Comparison of ENCODE assay signal across 9 mouse cellular contexts in genomic region chr6:124839805-124840204, GRCm38 (mm10). TPM values are rescaled to one million over a fixed set of nuclear protein-coding genes. Genes with fewer than 3 reads are reported as not detected.
A peak's percentile ranks its signal among the peaks of the same experiment; 100 is the strongest.
DNase-seq lines count a peak whose midpoint lies in the region; ATAC-seq lines count a peak whose summit lies in the region.
"Had no signal": no experiment of that assay in that cellular context is flagged by ENCODE, and none has a peak within 500 bp of the region (broad histone marks: within the 10 kb centered on the region; RNA-seq: fewer than 3 reads in every experiment).

No protein-coding gene starts in this region.

- H3K9me3 ChIP-seq in kidney, embryonic 15.5 days (replicated peaks): no peaks in the 10 kb centered on the region
- H3K9me3 ChIP-seq in forebrain, embryonic 15.5 days: no peaks in the 10 kb centered on the region
- H3K9me3 ChIP-seq in hindbrain, embryonic 13.5 days: no peaks in the 10 kb centered on the region
- no peaks in the 10 kb centered on the region for H3K9me3 ChIP-seq in neural tube, embryonic 13.5 days

- H3K27ac ChIP-seq in kidney, embryonic 15.5 days: peak overlapping the region; percentile 62
- no peak overlapping the region for H3K27ac ChIP-seq in forebrain, embryonic 15.5 days (replicated peaks)
- no peak overlapping the region for H3K27ac ChIP-seq in hindbrain, embryonic 13.5 days
- no peak overlapping the region for H3K27ac ChIP-seq in neural tube, embryonic 13.5 days (replicated peaks)

- H3K27me3 ChIP-seq in kidney, embryonic 15.5 days: no peaks in the 10 kb centered on the region
- no peaks in the 10 kb centered on the region for H3K27me3 ChIP-seq in forebrain, embryonic 15.5 days
- no peaks in the 10 kb centered on the region for H3K27me3 ChIP-seq in hindbrain, embryonic 13.5 days
- no peaks in the 10 kb centered on the region for H3K27me3 ChIP-seq in neural tube, embryonic 13.5 days

- H3K4me1 ChIP-seq in kidney, embryonic 15.5 days: peaks cover 42% of the 10 kb centered on the region
- peaks cover 6% of the 10 kb centered on the region; the same call in 1 of the 2 replicates for H3K4me1 ChIP-seq in forebrain, embryonic 15.5 days
- peaks cover 17% of the 10 kb centered on the region for H3K4me1 ChIP-seq in hindbrain, embryonic 13.5 days (replicated peaks)
- H3K4me1 ChIP-seq in neural tube, embryonic 13.5 days (replicated peaks): peaks cover 23% of the 10 kb centered on the region

- no peak for DNase-seq in kidney, adult 18-20 months
- DNase-seq in embryo, embryonic 10 days (ENCODE audit: low spot score): no peak
- DNase-seq in urinary bladder, postnatal 25 days (ENCODE audit: low spot score): no peak
- DNase-seq: cerebellum, adult 2 months had no signal

- 0 out of 2 replicates have a peak overlapping the region, but pooled peaks have one; percentile 25 for H3K9ac ChIP-seq in kidney, embryonic 15.5 days
- 0 out of 2 replicates have a peak overlapping the region, but pooled peaks have one; percentile 10 for H3K9ac ChIP-seq in forebrain, embryonic 15.5 days (replicated peaks)
- H3K9ac ChIP-seq in hindbrain, embryonic 13.5 days: peak overlapping the region; percentile 58
- H3K9ac ChIP-seq in neural tube, embryonic 13.5 days: peak overlapping the region; percentile 49

- peaks cover 14% of the 10 kb centered on the region for H3K36me3 ChIP-seq in kidney, embryonic 15.5 days
- H3K36me3 ChIP-seq in forebrain, embryonic 15.5 days: peaks cover 9% of the 10 kb centered on the region; the same call in 1 of the 2 replicates
- peaks cover 16% of the 10 kb centered on the region for H3K36me3 ChIP-seq in hindbrain, embryonic 13.5 days
- H3K36me3 ChIP-seq in neural tube, embryonic 13.5 days: peaks cover 15% of the 10 kb centered on the region

- H3K4me2 ChIP-seq in kidney, embryonic 15.5 days: peak overlapping the region; percentile 40
- H3K4me2 ChIP-seq in forebrain, embryonic 15.5 days (replicated peaks): no peak overlapping the region
- H3K4me2 ChIP-seq in hindbrain, embryonic 13.5 days: no peak overlapping the region
- no peak overlapping the region for H3K4me2 ChIP-seq in neural tube, embryonic 13.5 days

- peak; percentile 31 for ATAC-seq in kidney, embryonic 15.5 days (replicated peaks; ENCODE audit: low FRiP score)
- ATAC-seq in forebrain, embryonic 15.5 days (replicated peaks): no peak
- ATAC-seq in hindbrain, embryonic 13.5 days (ENCODE audit: low FRiP score): 0 out of 2 replicates have a peak, but pooled peaks have one; percentile 6
- ATAC-seq in neural tube, embryonic 13.5 days (ENCODE audit: low read depth): no peak; the same call in 1 of the 2 replicates
- ATAC-seq in CD4-positive, CD25-positive, alpha-beta regulatory T cell, adult 4 months: no peak

- WGBS in kidney, embryonic 15.5 days: 6% methylated on average over 8 of the region's 8 CpGs
- WGBS in forebrain, embryonic 15.5 days: 19% methylated on average over 8 of the region's 8 CpGs
- 9% methylated on average over 8 of the region's 8 CpGs for WGBS in hindbrain, embryonic 13.5 days
- WGBS in neural tube, embryonic 13.5 days: 14% methylated on average over 8 of the region's 8 CpGs

- H3K4me3 ChIP-seq in kidney, embryonic 15.5 days (replicated peaks): no peak overlapping the region
- H3K4me3 ChIP-seq in forebrain, embryonic 15.5 days: no peak overlapping the region
- no peak overlapping the region for H3K4me3 ChIP-seq in hindbrain, embryonic 13.5 days
- no peak overlapping the region for H3K4me3 ChIP-seq in neural tube, embryonic 13.5 days

RNA-seq across cellular contexts. Expression of gene Gnb3, which starts 0.3 kb away (rescaled TPM):
- 1.1 and 2.9 TPM in 2 replicates for polyA plus RNA-seq in kidney, embryonic 15.5 days (2015; fragmentation: Nextera tagmentation; extraction: Ambion mirVana)
- polyA plus RNA-seq in forebrain, embryonic 15.5 days (2015; fragmentation: Nextera tagmentation; extraction: Ambion mirVana): 0.23 and 1.8 TPM in 2 replicates
- 0.78 and 1.3 TPM in 2 replicates for polyA plus RNA-seq in hindbrain, embryonic 13.5 days (2015; fragmentation: Nextera tagmentation; extraction: Ambion mirVana)
- polyA plus RNA-seq in neural tube, embryonic 13.5 days (2015; fragmentation: Nextera tagmentation; extraction: Ambion mirVana): 0.44 and 0.93 TPM in 2 replicates
- not detected for polyA plus RNA-seq in CD4-positive, CD25-positive, alpha-beta regulatory T cell, adult 4 months (2017; shearing (Covaris generic))

RNA-seq across cellular contexts. Expression of gene Cdca3, which starts 10.5 kb away (rescaled TPM):
- polyA plus RNA-seq in kidney, embryonic 15.5 days (2015; fragmentation: Nextera tagmentation; extraction: Ambion mirVana): 178 and 185 TPM in 2 replicates
- polyA plus RNA-seq in forebrain, embryonic 15.5 days (2015; fragmentation: Nextera tagmentation; extraction: Ambion mirVana): 100 and 106 TPM in 2 replicates
- polyA plus RNA-seq in hindbrain, embryonic 13.5 days (2015; fragmentation: Nextera tagmentation; extraction: Ambion mirVana): 42.6 and 51.2 TPM in 2 replicates
- 26.6 and 33.2 TPM in 2 replicates for polyA plus RNA-seq in neural tube, embryonic 13.5 days (2015; fragmentation: Nextera tagmentation; extraction: Ambion mirVana)
- polyA plus RNA-seq in CD4-positive, CD25-positive, alpha-beta regulatory T cell, adult 4 months (2017; shearing (Covaris generic)): 10 to 100 TPM in 1 of 2 experiments, 1 to 10 TPM in 1; 8.0 to 27.1 TPM

RNA-seq across cellular contexts. Expression of gene Usp5, which starts 10.5 kb away (rescaled TPM):
- polyA plus RNA-seq in kidney, embryonic 15.5 days (2015; fragmentation: Nextera tagmentation; extraction: Ambion mirVana): 149 and 175 TPM in 2 replicates
- polyA plus RNA-seq in forebrain, embryonic 15.5 days (2015; fragmentation: Nextera tagmentation; extraction: Ambion mirVana): 194 and 200 TPM in 2 replicates
- polyA plus RNA-seq in hindbrain, embryonic 13.5 days (2015; fragmentation: Nextera tagmentation; extraction: Ambion mirVana): 189 and 200 TPM in 2 replicates
- 176 and 178 TPM in 2 replicates for polyA plus RNA-seq in neural tube, embryonic 13.5 days (2015; fragmentation: Nextera tagmentation; extraction: Ambion mirVana)
- 100 to 1,000 TPM in 1 of 2 experiments, 10 to 100 TPM in 1; 77.2 to 154 TPM for polyA plus RNA-seq in CD4-positive, CD25-positive, alpha-beta regulatory T cell, adult 4 months (2017; shearing (Covaris generic))

RNA-seq across cellular contexts. Expression of gene P3h3, which starts 17.7 kb away (rescaled TPM):
- polyA plus RNA-seq in kidney, embryonic 15.5 days (2015; fragmentation: Nextera tagmentation; extraction: Ambion mirVana): 23.7 and 28.6 TPM in 2 replicates
- 15.3 and 15.7 TPM in 2 replicates for polyA plus RNA-seq in forebrain, embryonic 15.5 days (2015; fragmentation: Nextera tagmentation; extraction: Ambion mirVana)
- 16.4 and 19.1 TPM in 2 replicates for polyA plus RNA-seq in hindbrain, embryonic 13.5 days (2015; fragmentation: Nextera tagmentation; extraction: Ambion mirVana)
- 20.5 and 20.6 TPM in 2 replicates for polyA plus RNA-seq in neural tube, embryonic 13.5 days (2015; fragmentation: Nextera tagmentation; extraction: Ambion mirVana)
- under 1 TPM in 1 of 2 experiments, not detected in 1; 0.11 TPM for polyA plus RNA-seq in CD4-positive, CD25-positive, alpha-beta regulatory T cell, adult 4 months (2017; shearing (Covaris generic))

RNA-seq across cellular contexts. Expression of gene Gpr162, which starts 24.0 kb away (rescaled TPM):
- 1.2 and 1.6 TPM in 2 replicates for polyA plus RNA-seq in kidney, embryonic 15.5 days (2015; fragmentation: Nextera tagmentation; extraction: Ambion mirVana)
- polyA plus RNA-seq in forebrain, embryonic 15.5 days (2015; fragmentation: Nextera tagmentation; extraction: Ambion mirVana): 25.2 and 25.9 TPM in 2 replicates
- 21.3 and 22.5 TPM in 2 replicates for polyA plus RNA-seq in hindbrain, embryonic 13.5 days (2015; fragmentation: Nextera tagmentation; extraction: Ambion mirVana)
- 21.2 and 22.4 TPM in 2 replicates for polyA plus RNA-seq in neural tube, embryonic 13.5 days (2015; fragmentation: Nextera tagmentation; extraction: Ambion mirVana)
- not detected for polyA plus RNA-seq in CD4-positive, CD25-positive, alpha-beta regulatory T cell, adult 4 months (2017; shearing (Covaris generic))

Comparison
In these comparisons a context has a peak if more than half of its experiments do, and no peak if none do; other contexts are left out.
1. ATAC-seq: peak in kidney, embryonic 15.5 days (single experiment) and hindbrain, embryonic 13.5 days (single experiment); none in forebrain, embryonic 15.5 days (single experiment), neural tube, embryonic 13.5 days (single experiment) and CD4-positive, CD25-positive, alpha-beta regulatory T cell, adult 4 months (single experiment).
2. Peak in every context shown above with its lines, with median percentiles within 50 percentile points of each other: H3K9ac ChIP-seq.